In genomic region chr13:19234700-19235374, GRCm38 (mm10) we compare ENCODE assay signal across 21 mouse cellular contexts.
A peak's percentile ranks its signal among the peaks of the same experiment; 100 is the strongest.
DNase-seq lines count a peak whose midpoint lies in the region; ATAC-seq and TF ChIP-seq lines count a peak whose summit lies in the region.
"Had no signal": no experiment of that assay in that cellular context is flagged by ENCODE, and none has a peak within 500 bp of the region (broad histone marks: within the 10 kb centered on the region; RNA-seq: fewer than 3 reads in every experiment).

No protein-coding gene starts in this region.

- 50% methylated on average over 5 of the region's 5 CpGs for WGBS in liver, embryonic 11.5 days
- 61% methylated on average over 5 of the region's 5 CpGs for WGBS in hindbrain, embryonic 14.5 days
- WGBS in midbrain, embryonic 10.5 days: 81% methylated on average over 5 of the region's 5 CpGs

- H3K9ac ChIP-seq in liver, embryonic 11.5 days (ENCODE audit: low read depth, low read length): no peak overlapping the region
- H3K9ac ChIP-seq in hindbrain, embryonic 14.5 days: no peak overlapping the region
- H3K9ac ChIP-seq: forebrain, embryonic 15.5 days; heart, embryonic 15.5 days had no signal

- no peak overlapping the region for H3K4me2 ChIP-seq in liver, embryonic 11.5 days
- H3K4me2 ChIP-seq in hindbrain, embryonic 14.5 days (replicated peaks): no peak overlapping the region
- H3K4me2 ChIP-seq: forebrain, embryonic 15.5 days; heart, embryonic 11.5 days; heart, embryonic 15.5 days had no signal

- no peaks in the 10 kb centered on the region for H3K9me3 ChIP-seq in liver, embryonic 11.5 days (ENCODE audit: control insufficient read depth, low read length)
- no peaks in the 10 kb centered on the region for H3K9me3 ChIP-seq in G1E (replicated peaks)
- no peaks in the 10 kb centered on the region for H3K9me3 ChIP-seq in hindbrain, embryonic 14.5 days (ENCODE audit: control insufficient read depth, low read length)
- no peaks in the 10 kb centered on the region for H3K9me3 ChIP-seq in midbrain, embryonic 10.5 days (replicated peaks)
- H3K9me3 ChIP-seq: forebrain, embryonic 15.5 days; heart, embryonic 15.5 days; hindbrain, embryonic 10.5 days had no signal

- H3K27ac ChIP-seq in liver, embryonic 11.5 days (ENCODE audit: low read depth, low read length): no peak overlapping the region
- H3K27ac ChIP-seq in hindbrain, embryonic 14.5 days: no peak overlapping the region
- H3K27ac ChIP-seq in midbrain, embryonic 10.5 days (replicated peaks): no peak overlapping the region
- H3K27ac ChIP-seq: forebrain, embryonic 15.5 days; heart, adult 2 months; heart, embryonic 15.5 days; hindbrain, embryonic 10.5 days had no signal

- TF ChIP-seq CTCF in G1E (IDR thresholded peaks at IDR 0.05; ENCODE audit: low read depth, low read length): no peak

- no peaks in the 10 kb centered on the region for H3K27me3 ChIP-seq in liver, embryonic 11.5 days (replicated peaks; ENCODE audit: control insufficient read depth, insufficient read depth, low read length)
- H3K27me3 ChIP-seq in G1E (ENCODE audit: insufficient read depth, low read length): no peaks in the 10 kb centered on the region
- no peaks in the 10 kb centered on the region for H3K27me3 ChIP-seq in hindbrain, embryonic 14.5 days (ENCODE audit: control insufficient read depth, insufficient read depth, low read length)
- no peaks in the 10 kb centered on the region for H3K27me3 ChIP-seq in midbrain, embryonic 10.5 days (ENCODE audit: low read depth, poor library complexity, severe bottlenecking)
- H3K27me3 ChIP-seq: forebrain, embryonic 15.5 days; heart, embryonic 15.5 days; Patski had no signal

- H3K36me3 ChIP-seq in liver, embryonic 11.5 days (ENCODE audit: control insufficient read depth, insufficient read depth, low read length): no peaks in the 10 kb centered on the region
- no peaks in the 10 kb centered on the region for H3K36me3 ChIP-seq in G1E (replicated peaks)
- H3K36me3 ChIP-seq in hindbrain, embryonic 14.5 days (replicated peaks; ENCODE audit: control insufficient read depth, insufficient read depth): no peaks in the 10 kb centered on the region
- no peaks in the 10 kb centered on the region for H3K36me3 ChIP-seq in midbrain, embryonic 10.5 days
- H3K36me3 ChIP-seq: forebrain, embryonic 15.5 days; heart, embryonic 15.5 days; hindbrain, embryonic 10.5 days had no signal

- peak; percentile 51; the same call in 1 of the 2 replicates for ATAC-seq in liver, embryonic 11.5 days (replicated peaks; ENCODE audit: low FRiP score)
- ATAC-seq in G1E (ENCODE audit: extremely low read depth, insufficient number of reproducible peaks, low FRiP score, poor library complexity, severe bottlenecking): peak; percentile 28; the same call in 1 of the 2 replicates
- ATAC-seq in hematopoietic stem cell, adult 5-6 weeks (replicated peaks in 1 of 2; ENCODE audit: insufficient read depth in 1 of 2, low FRiP score in 2 of 2, low TSS enrichment in 1 of 2, low read depth in 1 of 2, poor library complexity in 2 of 2, severe bottlenecking in 2 of 2): peak; percentile 81 to 88; a peak in 3 of 4 replicates
- peak; percentile 59 for ATAC-seq in megakaryocyte, adult 5-6 weeks (ENCODE audit: poor library complexity, severe bottlenecking)
- no peak for ATAC-seq in hindbrain, embryonic 14.5 days (ENCODE audit: low FRiP score)
- ATAC-seq: activated CD4-positive, CD25-positive, alpha-beta regulatory T cell, adult 4 months; forebrain, embryonic 15.5 days; hindbrain, embryonic 16.5 days; Patski had no signal

- no peaks in the 10 kb centered on the region for H3K4me1 ChIP-seq in liver, embryonic 11.5 days (replicated peaks; ENCODE audit: control insufficient read depth, insufficient read depth, low read length)
- peaks cover 23% of the 10 kb centered on the region for H3K4me1 ChIP-seq in G1E (ENCODE audit: insufficient read depth, low read depth, low read length)
- H3K4me1 ChIP-seq in hindbrain, embryonic 14.5 days (replicated peaks; ENCODE audit: control insufficient read depth, insufficient read depth, low read length): no peaks in the 10 kb centered on the region
- no peaks in the 10 kb centered on the region for H3K4me1 ChIP-seq in midbrain, embryonic 10.5 days
- H3K4me1 ChIP-seq: forebrain, embryonic 15.5 days; heart, embryonic 15.5 days; hindbrain, embryonic 10.5 days had no signal

- H3K4me3 ChIP-seq in liver, embryonic 11.5 days (ENCODE audit: low read depth, low read length): no peak overlapping the region
- H3K4me3 ChIP-seq in G1E (ENCODE audit: low read depth, low read length): no peak overlapping the region
- H3K4me3 ChIP-seq in hindbrain, embryonic 14.5 days (replicated peaks; ENCODE audit: low read length): no peak overlapping the region
- H3K4me3 ChIP-seq in midbrain, embryonic 10.5 days: no peak overlapping the region
- H3K4me3 ChIP-seq: forebrain, embryonic 15.5 days; heart, adult 2 months; heart, embryonic 15.5 days; hindbrain, embryonic 10.5 days had no signal

- no peak for DNase-seq in liver, embryonic 11.5 days (ENCODE audit: low spot score)
- DNase-seq in liver (no peak), G1E (ENCODE audit: low spot score) (no peak)
- no peak for DNase-seq in hindbrain, embryonic 14.5 days (ENCODE audit: low spot score)
- DNase-seq in midbrain, embryonic 10.5 days (ENCODE audit: low spot score): no peak
- DNase-seq in right cerebral cortex, postnatal 10 days (ENCODE audit: low spot score in 2 of 2): no peak
- DNase-seq: adrenal gland, postnatal 14 days; cerebellum, adult 11-12 months; cerebellum, adult 9-10 months; cerebellum, postnatal 36 days; heart, adult 2 months; heart, postnatal 14 days had no signal
